Mouse (Mus musculus) kidney, embryonic 16.5 days (tissue): ENCODE measurements around the gene Lypd4. TPM values are rescaled to one million over a fixed set of nuclear protein-coding genes. Genes with fewer than 3 reads are reported as not detected.

Experiments used
- ATAC-seq: fragments of 200-750 bp; cut with Nextera tagmentation; 2 replicates; pipeline ENCODE4 v1.8.0; 2017; ENCODE audit warnings: moderate TSS enrichment; ENCODE audit not compliant: low FRiP score, low TSS enrichment
- H3K27ac ChIP-seq: fragments of 300-500 bp; sonication (generic); 2 replicates; pipeline ENCODE4 v1.5.1; 2014; ENCODE audit warnings: low read length
- H3K27me3 ChIP-seq: fragments of 300-500 bp; sonication (generic); 2 replicates; pipeline ENCODE4 v1.6.1; 2014; ENCODE audit warnings: low read length, control low read depth, mixed read lengths; ENCODE audit not compliant: insufficient read depth
- H3K36me3 ChIP-seq: fragments of 300-500 bp; sonication (generic); 2 replicates; pipeline ENCODE4 v1.6.1; 2014; ENCODE audit warnings: low read length, control low read depth, mixed read lengths; ENCODE audit not compliant: insufficient read depth
- H3K4me1 ChIP-seq: fragments of 300-500 bp; sonication (generic); 2 replicates; pipeline ENCODE4 v1.6.1; 2014; ENCODE audit warnings: low read length, control low read depth, mixed read lengths; ENCODE audit not compliant: insufficient read depth
- H3K4me2 ChIP-seq: fragments of 300-500 bp; sonication (generic); replicated peaks from 2 replicates; pipeline ENCODE4 v1.6.1; 2014; ENCODE audit warnings: low read depth, low read length
- H3K4me3 ChIP-seq: fragments of 300-500 bp; sonication (generic); 2 replicates; pipeline ENCODE4 v1.5.1; 2014; ENCODE audit warnings: mild to moderate bottlenecking, low read length
- H3K9ac ChIP-seq: fragments of 300-500 bp; sonication (generic); replicated peaks from 2 replicates; pipeline ENCODE4 v1.6.1; 2014; ENCODE audit warnings: low read length
- H3K9me3 ChIP-seq: fragments of 300-500 bp; sonication (generic); 2 replicates; pipeline ENCODE4 v1.6.1; 2016; ENCODE audit warnings: low read length, control low read depth
- WGBS: fragments of 180-500 bp; shearing (Covaris S2); extraction: QIAGEN DNeasy Blood & Tissue Kit; methylation state at CpG from one replicate; pipeline ENCODE4 v1.1.7; 2014; 5-methylcytosine and 5-hydroxymethylcytosine counted together
- polyA plus RNA-seq: library from polyadenylated mRNA; unstranded; fragments of >200 nt; fragmentation: Nextera tagmentation; extraction: Ambion mirVana; gene quantifications from 2 replicates; pipeline ENCODE4 v1.2.1, GENCODE M21; 2015

The Lypd4 gene
- polyA plus RNA-seq, 1 experiment from 2014 or later: not detected

- Histone ChIP-seq H3K4me1 (peaks cover 35% of the 10 kb centered on the region), H3K4me3 (no peak overlapping the region), H3K9ac (no peak overlapping the region), H3K27ac (peak overlapping the region; percentile 73), H3K4me2 (no peak overlapping the region), H3K27me3 (no peaks in the 10 kb centered on the region), H3K36me3 (peaks cover 51% of the 10 kb centered on the region), H3K9me3 (no peaks in the 10 kb centered on the region)
- WGBS: 29% methylated on average over 10 of the region's 10 CpGs
- ATAC-seq: peak; percentile 65
Measured at GRCm38 (mm10) chr7:24890281-24891216, 20.8 kb upstream of the Lypd4 start.

GRCm38 (mm10) chr7:24889431-24890220 is 19.9 kb upstream of the Lypd4 start:
- H3K36me3 ChIP-seq: peaks cover 53% of the 10 kb centered on the region
- no peaks in the 10 kb centered on the region for H3K9me3 ChIP-seq
- H3K27ac ChIP-seq: peak overlapping the region; percentile 94
- peak; percentile 44 for ATAC-seq
- H3K27me3 ChIP-seq: no peaks in the 10 kb centered on the region
- H3K4me1 ChIP-seq: peaks cover 37% of the 10 kb centered on the region
- H3K4me2 ChIP-seq: no peak overlapping the region
- no peak overlapping the region for H3K4me3 ChIP-seq
- 65% methylated on average over 6 of the region's 6 CpGs for WGBS
- no peak overlapping the region for H3K9ac ChIP-seq

- Histone ChIP-seq H3K4me1 (peaks cover 37% of the 10 kb centered on the region), H3K27ac (peak overlapping the region; percentile 94; the same call in 1 of the 2 replicates), H3K27me3 (no peaks in the 10 kb centered on the region), H3K36me3 (peaks cover 53% of the 10 kb centered on the region), H3K9ac (peak overlapping the region; percentile 100), H3K9me3 (no peaks in the 10 kb centered on the region), H3K4me3 (peak overlapping the region; percentile 89), H3K4me2 (peak overlapping the region; percentile 93)
- WGBS: 63% methylated on average over 4 of the region's 4 CpGs
- ATAC-seq: no peak
Measured at GRCm38 (mm10) chr7:24887096-24887495, 17.4 kb upstream of the Lypd4 start.

GRCm38 (mm10) chr7:24886308-24886633 is 16.5 kb upstream of the Lypd4 start:
- peak overlapping the region; percentile 94 for H3K27ac ChIP-seq
- WGBS: 52% methylated on average over 4 of the region's 4 CpGs
- no peak for ATAC-seq
- peak overlapping the region; percentile 100 for H3K9ac ChIP-seq
- no peaks in the 10 kb centered on the region for H3K27me3 ChIP-seq
- H3K4me2 ChIP-seq: peak overlapping the region; percentile 93
- H3K4me1 ChIP-seq: peaks cover 37% of the 10 kb centered on the region
- peaks cover 53% of the 10 kb centered on the region for H3K36me3 ChIP-seq
- no peaks in the 10 kb centered on the region for H3K9me3 ChIP-seq
- H3K4me3 ChIP-seq: peak overlapping the region; percentile 89

- peak overlapping the region; percentile 89 for H3K4me3 ChIP-seq
- H3K9me3 ChIP-seq: no peaks in the 10 kb centered on the region
- peaks cover 37% of the 10 kb centered on the region for H3K4me1 ChIP-seq
- peak overlapping the region; percentile 93 for H3K4me2 ChIP-seq
- H3K27ac ChIP-seq: peak overlapping the region; percentile 94
- H3K27me3 ChIP-seq: no peaks in the 10 kb centered on the region
- WGBS: 22% methylated on average over 12 of the region's 12 CpGs
- no peak for ATAC-seq
- peaks cover 49% of the 10 kb centered on the region for H3K36me3 ChIP-seq
- peak overlapping the region; percentile 100 for H3K9ac ChIP-seq
Measured at GRCm38 (mm10) chr7:24885468-24886307, 15.9 kb upstream of the Lypd4 start.

- Histone ChIP-seq H3K4me1 (peaks cover 45% of the 10 kb centered on the region), H3K4me3 (peak overlapping the region; percentile 89), H3K9ac (peak overlapping the region; percentile 100), H3K36me3 (peaks cover 42% of the 10 kb centered on the region), H3K9me3 (no peaks in the 10 kb centered on the region), H3K4me2 (peak overlapping the region; percentile 93), H3K27ac (peak overlapping the region; percentile 94), H3K27me3 (no peaks in the 10 kb centered on the region)
- WGBS: under 1% methylated on average over 47 of the region's 47 CpGs
- peak; percentile 0 for ATAC-seq
Measured at GRCm38 (mm10) chr7:24884693-24885291, 15.1 kb upstream of the Lypd4 start.

- Histone ChIP-seq H3K4me3 (peak within 1 kb of the TSS; percentile 89), H3K9me3 (no peaks in the 10 kb centered on the region), H3K27ac (peak within 1 kb of the TSS; percentile 94), H3K9ac (peak within 1 kb of the TSS; percentile 100), H3K4me2 (peak within 1 kb of the TSS; percentile 93), H3K4me1 (peaks cover 43% of the 10 kb centered on the region), H3K36me3 (peaks cover 35% of the 10 kb centered on the region), H3K27me3 (no peaks in the 10 kb centered on the region)
- under 1% methylated on average over 57 of the region's 57 CpGs for WGBS
- ATAC-seq: peak; percentile 95
Measured at GRCm38 (mm10) chr7:24883896-24884692, 14.4 kb upstream of the Lypd4 start, which contains the start of gene Rps19. Gene Rps19 (plus strand): TSS chr7:24884371.

- Histone ChIP-seq H3K36me3 (peaks cover 22% of the 10 kb centered on the region), H3K4me3 (no peak overlapping the region), H3K9me3 (no peaks in the 10 kb centered on the region), H3K4me2 (no peak overlapping the region), H3K27me3 (no peaks in the 10 kb centered on the region), H3K9ac (no peak overlapping the region), H3K27ac (no peak overlapping the region), H3K4me1 (peaks cover 31% of the 10 kb centered on the region)
- no peak for ATAC-seq
- WGBS: 94% methylated on average over 9 of the region's 9 CpGs
Measured at GRCm38 (mm10) chr7:24882416-24883199, 12.9 kb upstream of the Lypd4 start.
